Mouse (Mus musculus) midbrain, embryonic 14.5 days (tissue): ENCODE results near the gene Mib2. TPM values are rescaled to one million over a fixed set of nuclear protein-coding genes. Genes with fewer than 3 reads are reported as not detected.

ENCODE experiments used
- ATAC-seq: fragments of 200-750 bp; cut with Nextera tagmentation; 2 replicates; pipeline ENCODE4 v1.8.0; 2017; ENCODE audit warnings: moderate number of reproducible peaks, moderate library complexity; ENCODE audit not compliant: low FRiP score, low TSS enrichment
- DNase-seq: peaks from one replicate; pipeline ENCODE4 v3.0.0-alpha.2; 2015
- H3K27ac ChIP-seq: fragments of 300-500 bp; sonication (generic); replicated peaks from 2 replicates; pipeline ENCODE4 v1.5.1; 2014; ENCODE audit warnings: mild to moderate bottlenecking, low read depth, low read length, moderate library complexity
- H3K27me3 ChIP-seq: fragments of 300-500 bp; sonication (generic); 2 replicates; pipeline ENCODE4 v1.6.1; 2014; ENCODE audit warnings: low read length, control low read depth, mixed read lengths; ENCODE audit not compliant: control insufficient read depth, insufficient read depth
- H3K36me3 ChIP-seq: fragments of 300-500 bp; sonication (generic); 2 replicates; pipeline ENCODE4 v1.6.1; 2014; ENCODE audit warnings: low read length, control low read depth; ENCODE audit not compliant: control insufficient read depth, insufficient read depth
- H3K4me1 ChIP-seq: fragments of 300-500 bp; sonication (generic); 2 replicates; pipeline ENCODE4 v1.6.1; 2014; ENCODE audit warnings: mild to moderate bottlenecking, antibody characterized with exemption, low read length, control low read depth; ENCODE audit not compliant: control insufficient read depth, insufficient read depth
- H3K4me2 ChIP-seq: fragments of 300-500 bp; sonication (generic); 2 replicates; pipeline ENCODE4 v1.6.1; 2014; ENCODE audit warnings: mild to moderate bottlenecking, low read length, moderate library complexity
- H3K4me3 ChIP-seq: fragments of 300-500 bp; sonication (generic); replicated peaks from 2 replicates; pipeline ENCODE4 v1.5.1; 2014; ENCODE audit warnings: low read depth, low read length
- H3K9ac ChIP-seq: fragments of 300-500 bp; sonication (generic); replicated peaks from 2 replicates; pipeline ENCODE4 v1.6.1; 2014; ENCODE audit warnings: mild to moderate bottlenecking, low read length, moderate library complexity
- H3K9me3 ChIP-seq: fragments of 300-500 bp; sonication (generic); 2 replicates; pipeline ENCODE4 v1.6.1; 2016; ENCODE audit warnings: low read length, control low read depth, mixed read lengths; ENCODE audit not compliant: control insufficient read depth
- WGBS: fragments of 180-500 bp; shearing (Covaris S2); extraction: QIAGEN DNeasy Blood & Tissue Kit; methylation state at CpG from one replicate; pipeline ENCODE4 v1.1.7; 2014; 5-methylcytosine and 5-hydroxymethylcytosine counted together
- polyA plus RNA-seq: library from polyadenylated mRNA; unstranded; fragments of >200 nt; fragmentation: Nextera tagmentation; extraction: Ambion mirVana; gene quantifications from 2 replicates; pipeline ENCODE4 v1.2.1, GENCODE M21; 2014

Mib2 gene
- polyA plus RNA-seq, 1 experiment from 2014 or later = 40.8 TPM

- Histone ChIP-seq H3K9me3 (no peaks in the 10 kb centered on the region), H3K27ac (no peak overlapping the region)
- ATAC-seq = no peak
Measured at GRCm38 (mm10) chr4:155606825-155607224, 62.2 kb downstream of the Mib2 start.

DNA sequence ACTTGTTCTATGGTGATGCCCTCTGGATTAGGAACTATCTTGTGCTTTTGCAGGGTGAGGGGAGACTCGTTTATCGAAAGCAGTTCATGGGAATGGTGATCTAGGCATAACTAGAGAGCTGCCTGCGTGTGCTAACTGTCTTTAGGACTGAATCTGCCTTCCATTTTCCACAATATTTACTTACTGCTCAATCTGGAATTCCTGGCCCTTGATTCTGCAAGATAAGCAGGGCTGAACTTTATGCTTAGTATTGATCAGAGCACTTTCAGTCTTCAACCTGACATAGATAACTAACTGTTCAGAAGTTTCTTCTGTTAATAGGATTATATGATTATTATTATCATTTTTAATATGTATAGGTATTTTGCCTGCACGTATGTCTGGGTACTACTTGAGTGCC lies 63.9 kb downstream of the Mib2 start:
- Histone ChIP-seq H3K4me1 (0 out of 2 replicates have a peak, but pooled peaks cover 11% of the 10 kb centered on the region), H3K4me3 (no peak overlapping the region), H3K36me3 (peaks cover 25% of the 10 kb centered on the region), H3K4me2 (no peak overlapping the region), H3K9me3 (no peaks in the 10 kb centered on the region), H3K27ac (no peak overlapping the region), H3K9ac (no peak overlapping the region), H3K27me3 (no peaks in the 10 kb centered on the region)
- WGBS = 94% methylated on average over 4 of the region's 4 CpGs
- ATAC-seq (no peak), DNase-seq (no peak)

More at GRCm38 (mm10) chr4:155606825-155607224, 62.2 kb downstream of the Mib2 start:
- H3K27me3 ChIP-seq = no peaks in the 10 kb centered on the region
- no peak overlapping the region for H3K4me2 ChIP-seq
- DNase-seq = no peak
- 87% methylated on average over 2 of the region's 2 CpGs for WGBS
- no peak overlapping the region for H3K9ac ChIP-seq
- H3K4me1 ChIP-seq = 0 out of 2 replicates have a peak, but pooled peaks cover 11% of the 10 kb centered on the region
- peaks cover 39% of the 10 kb centered on the region for H3K36me3 ChIP-seq
- no peak overlapping the region for H3K4me3 ChIP-seq

Other genes starting within 250 kb of the Mib2 start
- 0.57 TPM in 1 of 2 replicates, not detected in the other for gene Tmem52, start 200.1 kb downstream of the Mib2 start, polyA plus RNA-seq
- 1,231 and 1,263 TPM in 2 replicates for gene Gnb1, start 177.8 kb downstream of the Mib2 start, polyA plus RNA-seq
- 70.4 and 95.1 TPM in 2 replicates for gene Nadk, start 106.8 kb downstream of the Mib2 start, polyA plus RNA-seq
- gene Slc35e2, start 67.8 kb downstream of the Mib2 start, polyA plus RNA-seq = 15.6 and 19.9 TPM in 2 replicates
- gene Cdk11b, start 44.3 kb downstream of the Mib2 start, polyA plus RNA-seq = 49.4 and 49.9 TPM in 2 replicates
- gene Gm10563, start 23.8 kb downstream of the Mib2 start, polyA plus RNA-seq = not detected in 2 replicates
- gene Mmp23, start 15.8 kb downstream of the Mib2 start, polyA plus RNA-seq = 2.5 and 3.9 TPM in 2 replicates
- gene Fndc10, start 25.1 kb upstream of the Mib2 start, polyA plus RNA-seq = 6.3 and 13.8 TPM in 2 replicates
- 162 and 177 TPM in 2 replicates for gene Ssu72, start 35.6 kb upstream of the Mib2 start, polyA plus RNA-seq
- 7.5 and 19.8 TPM in 2 replicates for gene Tmem240, start 65.6 kb upstream of the Mib2 start, polyA plus RNA-seq
- gene Atad3a, start 91.9 kb upstream of the Mib2 start, polyA plus RNA-seq = 77.4 and 79.8 TPM in 2 replicates
- gene Vwa1, start 105.5 kb upstream of the Mib2 start, polyA plus RNA-seq = 18.0 and 24.4 TPM in 2 replicates
- gene Tmem88b, start 116.7 kb upstream of the Mib2 start, polyA plus RNA-seq = 0.43 and 0.51 TPM in 2 replicates
- not detected in 2 replicates for gene Ankrd65, start 121.2 kb upstream of the Mib2 start, polyA plus RNA-seq
- 255 and 298 TPM in 2 replicates for gene Mrpl20, start 133.7 kb upstream of the Mib2 start, polyA plus RNA-seq
- gene Ccnl2, start 143.3 kb upstream of the Mib2 start, polyA plus RNA-seq = 134 and 162 TPM in 2 replicates
- 118 and 129 TPM in 2 replicates for gene Aurkaip1, start 162.1 kb upstream of the Mib2 start, polyA plus RNA-seq
- 6.0 and 17.5 TPM in 2 replicates for gene Mxra8, start 170.5 kb upstream of the Mib2 start, polyA plus RNA-seq
- 15.3 and 18.0 TPM in 2 replicates for gene Dvl1, start 178.2 kb upstream of the Mib2 start, polyA plus RNA-seq
- gene Tas1r3, start 194.2 kb upstream of the Mib2 start, polyA plus RNA-seq = 0.31 and 0.57 TPM in 2 replicates
- gene Cptp, start 200.2 kb upstream of the Mib2 start, polyA plus RNA-seq = 24.6 and 31.2 TPM in 2 replicates
- 78.2 and 83.2 TPM in 2 replicates for gene Ints11, start 200.3 kb upstream of the Mib2 start, polyA plus RNA-seq
- 45.8 and 54.5 TPM in 2 replicates for gene Pusl1, start 222.6 kb upstream of the Mib2 start, polyA plus RNA-seq
- 76.6 and 84.8 TPM in 2 replicates for gene Acap3, start 222.6 kb upstream of the Mib2 start, polyA plus RNA-seq